Mouse (Mus musculus): ENCODE measurements around the gene Adarb1.

DNA sequence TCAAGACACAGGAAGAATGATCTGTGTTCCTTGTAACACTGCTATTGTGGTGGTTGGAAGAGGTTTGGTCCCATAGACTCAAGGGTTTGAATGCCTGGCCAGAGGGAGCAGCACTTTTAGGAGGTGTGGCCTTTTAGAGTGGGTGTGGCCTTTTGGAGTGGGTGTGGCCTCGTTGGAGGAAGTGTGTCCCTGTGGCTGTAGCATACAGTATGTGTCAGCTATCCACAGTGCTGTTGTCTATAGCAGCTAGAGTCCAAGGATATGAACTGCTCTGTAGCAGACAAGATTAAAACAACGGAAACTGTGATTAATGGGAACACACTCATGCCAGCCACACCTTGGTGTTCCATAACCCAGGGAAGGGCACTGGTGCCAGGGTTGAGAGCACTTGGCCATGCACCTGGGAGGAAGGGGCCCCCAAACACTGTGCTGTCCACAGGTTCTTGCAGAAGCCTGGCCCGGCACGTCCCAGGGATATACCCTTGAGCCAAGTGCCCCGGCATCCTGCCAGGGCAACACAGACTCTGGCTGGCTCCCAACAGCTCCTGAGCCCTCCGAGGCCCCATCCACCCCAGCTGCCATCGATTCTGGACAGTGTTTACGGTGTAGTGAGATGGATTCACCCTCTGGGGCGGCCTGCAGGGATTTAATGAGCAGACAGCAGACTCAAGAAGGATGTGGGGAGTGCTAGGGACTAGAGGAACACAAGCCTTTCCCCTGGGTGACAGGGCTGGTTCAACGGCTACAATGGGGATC is 46.3 kb upstream of the Adarb1 start:
- TF ChIP-seq CTCF (IDR thresholded peaks at IDR 0.05) (no peak), POLR2A (IDR thresholded peaks at IDR 0.05; ENCODE audit: insufficient read depth, low read depth, low read length) (no peak), EP300 (IDR thresholded peaks at IDR 0.05; ENCODE audit: insufficient read depth, low read depth, low read length) (no peak)

All from heart, adult 2 months (tissue).